Mouse (Mus musculus) liver, embryonic 18 days (tissue): ENCODE measurements around the gene Slc45a2. TPM values are rescaled to one million over a fixed set of nuclear protein-coding genes. Genes with fewer than 3 reads are reported as not detected.

ENCODE experiments used
- polyA plus RNA-seq: library from polyadenylated mRNA; depleted of rRNA; stranded (reverse); fragments of >200 nt; gene quantifications from 2 replicates; pipeline ENCODE4 v1.2.3, GENCODE M21; 2012; rRNA removed

Gene Slc45a2
- polyA plus RNA-seq: 0.01 and 0.02 TPM in 2 replicates

GRCm38 (mm10) chr15:11000421-11000820 lies at the start of gene Slc45a2:
TSS of gene Slc45a2 (plus strand) at chr15:11000721.

GRCm38 (mm10) chr15:10951951-10952759 lies 48.4 kb upstream of the Slc45a2 start, which contains the start of gene C1qtnf3:
TSS of gene C1qtnf3 (plus strand) at chr15:10952332.

GRCm38 (mm10) chr15:10981377-10982063 lies 19.0 kb upstream of the Slc45a2 start, which contains the start of gene Amacr:
TSS of gene Amacr (plus strand) at chr15:10981756.

GRCm38 (mm10) chr15:11037711-11038110 lies 37.2 kb downstream of the Slc45a2 start, which contains the start of gene Rxfp3:
TSS of gene Rxfp3 (minus strand) at chr15:11037991.

GRCm38 (mm10) chr15:11064558-11065411 lies 64.3 kb downstream of the Slc45a2 start, which contains the start of gene Adamts12:
TSS of gene Adamts12 (plus strand) at chr15:11064790.

Other genes with a start within 250 kb of the Slc45a2 start
- gene C1qtnf3, start 48.4 kb upstream of the Slc45a2 start, polyA plus RNA-seq: 0.08 and 0.12 TPM in 2 replicates
- 33.2 and 38.4 TPM in 2 replicates for gene Amacr, start 19.0 kb upstream of the Slc45a2 start, polyA plus RNA-seq
- not detected in 2 replicates for gene Rxfp3, start 37.3 kb downstream of the Slc45a2 start, polyA plus RNA-seq
- 0.42 and 0.43 TPM in 2 replicates for gene Adamts12, start 64.1 kb downstream of the Slc45a2 start, polyA plus RNA-seq